Mouse (Mus musculus) small intestine, adult 2 months (tissue): Measurements from ENCODE around the gene Scn4a.
A peak's percentile ranks its signal among the peaks of the same experiment; 100 is the strongest.

Source experiments
- CTCF ChIP-seq: fragments of 200-500 bp; IDR thresholded peaks from 2 replicates; pipeline ENCODE4 v1.5.1; 2012; ENCODE audit warnings: low read depth, mild to moderate bottlenecking, control low read depth, inconsistent platforms, low read length, moderate library complexity, mixed read lengths; ENCODE audit not compliant: insufficient replicate concordance, insufficient read length; ENCODE audit errors: extremely low read depth
- POLR2A ChIP-seq: fragments of 200-500 bp; IDR thresholded peaks from 2 replicates; pipeline ENCODE4 v1.6.1; 2012; ENCODE audit warnings: low read depth, mild to moderate bottlenecking, control low read depth, inconsistent platforms, low read length, moderate library complexity

GRCm38 (mm10) chr11:106289369-106289768, 63.7 kb downstream of the Scn4a start:
- TF ChIP-seq CTCF: peak; percentile 16; the same call in 1 of the 2 replicates
- TF ChIP-seq POLR2A: no peak
